In the genomic region with DNA sequence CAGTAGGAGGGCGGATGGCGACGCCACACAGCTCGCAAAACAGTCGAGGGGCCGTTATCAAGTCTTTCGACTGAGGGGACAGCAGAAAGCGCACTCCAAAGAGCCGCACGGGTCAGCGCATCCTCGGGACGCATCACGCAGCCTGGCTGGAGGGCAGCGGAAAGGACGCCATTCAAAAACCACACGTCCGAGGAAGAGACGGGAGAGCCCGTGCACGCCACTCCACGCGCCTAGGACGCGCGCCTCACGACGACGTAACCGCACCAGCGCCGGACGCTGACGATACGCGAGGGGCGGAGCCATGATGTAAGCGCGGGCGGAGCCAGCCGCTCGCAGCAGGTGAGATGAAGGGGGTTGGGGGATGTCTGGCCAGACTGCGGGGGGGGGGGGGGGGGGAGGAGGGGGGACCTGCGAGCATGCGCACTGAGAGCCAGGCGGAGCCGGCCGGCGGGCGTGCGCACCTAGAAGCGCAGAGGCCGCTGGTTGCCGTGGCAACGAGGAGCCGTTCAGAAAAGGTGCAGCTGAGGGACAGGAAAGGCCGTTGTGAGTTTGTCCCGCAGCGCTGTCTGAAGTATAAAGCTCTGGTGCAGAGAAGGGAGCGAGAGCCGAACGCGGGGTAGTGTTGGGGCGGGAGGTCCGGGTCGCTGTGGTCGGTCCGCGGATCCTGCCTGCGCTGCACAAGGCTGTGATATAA, we compare ENCODE assay signal across 8 mouse cellular contexts. TPM values are rescaled to one million over a fixed set of nuclear protein-coding genes. Genes with fewer than 3 reads are reported as not detected.
DNase-seq lines count a peak whose midpoint lies in the region; ATAC-seq lines count a peak whose summit lies in the region.

Gene Rnf32 (plus strand): TSS at position 423 of the 694 bp plus-strand sequence.

- H3K4me2 ChIP-seq in intestine, embryonic 16.5 days (ENCODE audit: low read depth, low read length) = peak within 1 kb of the TSS; percentile 72

- DNase-seq in adrenal gland, adult 8-10 months = peak; percentile 81
- peak; percentile 97 for DNase-seq in embryo, embryonic 11 days
- DNase-seq in left cerebral cortex, postnatal 25 days (ENCODE audit: low spot score in 2 of 2) = peak; percentile 88 to 93
- peak; percentile 96 for DNase-seq in mesoderm, embryonic 11.5 days (ENCODE audit: low read depth, low spot score)
- DNase-seq in right cerebral cortex, postnatal 4 days = peak; percentile 84
- peak; percentile 72 to 76 for DNase-seq in urinary bladder, postnatal 4 days (ENCODE audit: low spot score in 2 of 2)

- H3K27me3 ChIP-seq in intestine, embryonic 16.5 days (replicated peaks; ENCODE audit: control insufficient read depth, insufficient read depth, low read length) = no peaks in the 10 kb centered on the region

- no peaks in the 10 kb centered on the region for H3K4me1 ChIP-seq in intestine, embryonic 16.5 days (ENCODE audit: control insufficient read depth, insufficient read depth, low read length)

- H3K36me3 ChIP-seq in intestine, embryonic 16.5 days (ENCODE audit: control insufficient read depth, insufficient read depth, low read length) = no peaks in the 10 kb centered on the region

- no peaks in the 10 kb centered on the region for H3K9me3 ChIP-seq in intestine, embryonic 16.5 days (ENCODE audit: control insufficient read depth, low read length)

- H3K4me3 ChIP-seq in intestine, embryonic 16.5 days (ENCODE audit: low read length) = peak within 1 kb of the TSS; percentile 63

- WGBS in intestine, embryonic 16.5 days = under 1% methylated on average over 66 of the region's 70 CpGs

- H3K27ac ChIP-seq in intestine, embryonic 16.5 days (ENCODE audit: low read length) = peak within 1 kb of the TSS; percentile 72

- peak within 1 kb of the TSS; percentile 80 for H3K9ac ChIP-seq in intestine, embryonic 16.5 days (ENCODE audit: low read depth, low read length)

- intact Hi-C loops in left cerebral cortex, postnatal 25 days (cut with DNase I) = loop anchor here (5.0 kb wide), 1 partner anchor 728 kb away; the partner anchor contains the start of gene Shh

- peak; percentile 92 for ATAC-seq in granulocyte monocyte progenitor cell, adult 5-6 weeks (replicated peaks; ENCODE audit: poor library complexity, severe bottlenecking)
- peak; percentile 93 for ATAC-seq in intestine, embryonic 16.5 days

RNA-seq across cellular contexts. Expression of gene Rnf32, which starts in this region (rescaled TPM):
- 10 to 100 TPM in 2 of 4 experiments, 1 to 10 TPM in 2; 4.2 to 13.5 (median 9.5) TPM for total RNA-seq in adrenal gland, adult 8-10 months (2022)
- not detected in 2 replicates for total RNA-seq in granulocyte monocyte progenitor cell, adult 5-6 weeks (2014; fragmentation: Nextera tagmentation)
- total RNA-seq in granulocyte monocyte progenitor cell, adult 5-6 weeks (2017) = not detected in 2 replicates
- 6.1 and 7.7 TPM in 2 replicates for polyA plus RNA-seq in intestine, embryonic 16.5 days (2015; fragmentation: Nextera tagmentation; extraction: Ambion mirVana)
- 10 to 100 TPM; 15.0 to 20.7 TPM for total RNA-seq in left cerebral cortex, postnatal 25 days (2021)

Comparison
In these comparisons a context has a peak if more than half of its experiments do, and no peak if none do; other contexts are left out.
1. Peak in every context shown above with its lines: DNase-seq, ATAC-seq, H3K4me3 ChIP-seq and H3K27ac ChIP-seq.
2. RNA of gene Rnf32 (total RNA-seq): 15.0 to 20.7 TPM in left cerebral cortex, postnatal 25 days and 4.2 to 13.5 TPM in adrenal gland, adult 8-10 months; not detected in granulocyte monocyte progenitor cell, adult 5-6 weeks; every median in the first group is over 4 times any median in the second.
3. Peak in ATAC-seq in granulocyte monocyte progenitor cell, adult 5-6 weeks; RNA of the gene not detected or under 1 TPM.